Mouse (Mus musculus): Measurements from ENCODE around the gene Susd1.

Susd1 gene

DNA sequence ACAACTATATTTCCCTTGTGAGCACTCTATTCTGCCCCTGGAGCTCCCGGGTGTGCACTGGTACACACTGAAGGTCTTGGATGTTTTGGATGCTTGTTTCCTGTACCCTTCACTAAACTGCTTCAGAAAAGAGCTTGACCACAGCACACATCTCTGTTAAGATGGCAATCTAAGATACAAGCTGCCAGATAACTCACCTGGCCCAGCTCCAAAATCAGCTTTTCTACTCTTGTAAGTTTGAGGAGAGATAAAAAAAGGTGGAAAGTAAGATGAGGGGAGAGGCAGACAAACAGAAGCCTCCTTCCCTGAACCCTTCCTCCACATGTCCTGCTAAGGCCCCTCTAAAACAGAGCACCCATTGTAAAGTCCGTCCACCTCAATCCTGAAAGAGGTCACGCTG lies 115.7 kb downstream of the Susd1 start:
- DNase-seq (ENCODE audit: low read depth), result no peak

DNA sequence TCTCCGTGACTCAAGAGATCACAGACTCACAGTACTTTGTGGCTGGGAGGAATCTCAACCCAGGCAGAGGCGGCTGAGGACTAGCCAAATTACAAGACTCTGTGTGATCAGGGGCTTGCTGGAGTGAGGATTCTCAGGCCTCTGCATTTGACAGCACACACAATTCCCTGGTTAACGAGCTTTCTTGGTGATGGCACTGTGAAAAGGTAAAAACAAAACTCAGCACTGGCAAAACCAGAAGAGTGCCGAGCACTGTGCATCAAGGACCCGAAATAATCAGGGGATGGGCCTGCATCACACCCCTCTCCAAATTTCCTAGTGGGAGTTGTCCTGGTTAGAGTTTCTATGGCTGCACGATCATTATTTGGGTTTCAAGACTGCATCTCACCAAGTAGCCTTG lies 116.4 kb downstream of the Susd1 start:
- DNase-seq (ENCODE audit: low read depth), result no peak

DNA sequence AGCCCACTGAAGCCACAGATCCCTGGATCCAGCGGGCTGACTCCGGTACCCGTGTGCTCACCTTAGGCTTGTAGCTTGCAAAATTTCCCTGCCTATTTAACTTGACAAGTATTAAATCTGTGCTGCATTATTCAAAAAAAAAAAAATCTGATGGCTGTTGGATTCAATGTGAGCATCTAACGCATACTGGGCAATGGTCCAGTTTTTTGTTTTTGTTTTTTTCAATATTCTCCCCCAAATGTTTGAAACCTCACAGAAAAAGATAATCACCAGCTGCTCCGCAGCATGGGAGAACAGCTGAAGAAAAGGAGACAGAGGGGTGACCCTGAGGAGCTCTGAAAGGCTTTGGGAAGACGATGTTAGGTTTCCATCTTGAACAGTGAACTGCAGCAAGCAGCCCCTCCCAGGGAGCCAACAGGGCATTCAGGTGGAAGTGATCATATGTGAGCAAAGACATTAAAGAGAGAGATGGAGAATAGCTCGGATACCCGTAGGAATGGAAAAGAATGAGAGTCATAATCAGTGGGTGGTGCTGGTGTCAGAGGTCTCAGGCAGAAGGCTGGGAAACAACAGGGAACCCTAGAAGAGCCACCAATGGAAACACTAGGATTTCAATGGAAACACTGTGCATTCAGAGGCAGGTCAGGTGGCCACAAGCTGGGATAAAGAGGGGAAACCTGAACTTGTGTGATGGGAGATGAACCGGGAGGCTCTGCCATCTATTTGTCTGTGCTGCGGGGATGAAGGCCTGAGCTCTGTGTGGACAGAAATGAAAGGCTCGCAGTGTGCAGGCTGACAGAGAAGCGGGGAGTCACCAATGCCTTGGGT lies 117.0 kb downstream of the Susd1 start:
- no peak for DNase-seq (ENCODE audit: low read depth)

DNA sequence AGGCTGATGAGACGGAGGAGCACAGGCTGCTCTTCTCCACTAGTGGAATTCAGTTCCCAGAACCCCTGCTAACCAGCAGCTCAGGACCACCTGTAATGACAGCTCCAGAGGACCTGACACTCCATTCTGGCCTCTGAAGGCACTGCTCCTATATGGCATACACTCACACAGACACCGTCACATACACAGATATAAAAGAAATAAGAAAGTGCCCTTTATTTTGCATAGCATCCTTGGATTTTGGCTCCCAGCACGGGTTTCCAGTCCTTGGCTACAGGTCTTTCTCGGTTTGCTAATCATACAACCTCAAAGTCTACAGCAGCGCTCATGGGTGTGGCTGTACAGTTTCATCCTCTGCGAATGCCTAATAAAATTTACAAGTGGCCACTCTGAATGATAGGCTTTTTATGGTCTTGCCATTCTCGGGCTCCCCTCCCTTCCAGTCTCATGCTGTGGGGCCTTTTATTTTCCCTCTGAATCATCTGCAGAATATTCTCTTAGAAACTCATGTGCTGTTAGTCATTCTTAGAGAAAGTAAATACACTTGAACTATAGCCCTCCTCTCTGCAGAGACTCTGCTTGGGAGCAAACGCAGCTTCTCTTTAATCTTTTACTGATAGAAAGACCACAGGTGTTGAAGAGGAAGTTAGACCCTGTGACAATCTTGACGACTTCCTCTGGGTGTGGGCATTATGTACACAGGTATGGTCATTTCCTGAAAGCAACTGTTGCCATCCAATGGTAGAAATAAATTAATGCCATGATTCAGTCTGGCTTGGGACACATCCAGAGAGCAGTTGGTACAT lies 119.1 kb downstream of the Susd1 start:
- peak; percentile 28 for DNase-seq (ENCODE audit: low read depth)

DNA sequence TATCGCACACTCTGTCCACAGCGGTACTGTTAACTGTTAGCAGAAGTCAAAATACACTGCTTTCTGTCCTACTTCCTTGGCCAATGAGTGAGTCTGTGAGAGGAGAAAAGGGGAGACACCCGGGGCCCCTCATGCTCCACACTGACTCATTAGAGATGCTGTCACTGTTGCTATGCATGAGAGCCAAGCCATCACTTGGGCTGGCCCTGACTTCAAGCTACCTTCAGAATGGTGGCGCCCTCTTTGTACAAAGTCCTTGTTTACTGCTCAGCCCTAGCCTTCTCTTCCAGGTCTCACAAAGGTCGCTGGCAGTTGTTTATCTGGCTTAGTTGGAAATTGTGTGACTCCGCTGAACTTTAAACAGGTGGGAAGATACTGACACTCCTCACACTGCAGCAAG lies 119.8 kb downstream of the Susd1 start:
- DNase-seq (ENCODE audit: low read depth), result no peak

DNA sequence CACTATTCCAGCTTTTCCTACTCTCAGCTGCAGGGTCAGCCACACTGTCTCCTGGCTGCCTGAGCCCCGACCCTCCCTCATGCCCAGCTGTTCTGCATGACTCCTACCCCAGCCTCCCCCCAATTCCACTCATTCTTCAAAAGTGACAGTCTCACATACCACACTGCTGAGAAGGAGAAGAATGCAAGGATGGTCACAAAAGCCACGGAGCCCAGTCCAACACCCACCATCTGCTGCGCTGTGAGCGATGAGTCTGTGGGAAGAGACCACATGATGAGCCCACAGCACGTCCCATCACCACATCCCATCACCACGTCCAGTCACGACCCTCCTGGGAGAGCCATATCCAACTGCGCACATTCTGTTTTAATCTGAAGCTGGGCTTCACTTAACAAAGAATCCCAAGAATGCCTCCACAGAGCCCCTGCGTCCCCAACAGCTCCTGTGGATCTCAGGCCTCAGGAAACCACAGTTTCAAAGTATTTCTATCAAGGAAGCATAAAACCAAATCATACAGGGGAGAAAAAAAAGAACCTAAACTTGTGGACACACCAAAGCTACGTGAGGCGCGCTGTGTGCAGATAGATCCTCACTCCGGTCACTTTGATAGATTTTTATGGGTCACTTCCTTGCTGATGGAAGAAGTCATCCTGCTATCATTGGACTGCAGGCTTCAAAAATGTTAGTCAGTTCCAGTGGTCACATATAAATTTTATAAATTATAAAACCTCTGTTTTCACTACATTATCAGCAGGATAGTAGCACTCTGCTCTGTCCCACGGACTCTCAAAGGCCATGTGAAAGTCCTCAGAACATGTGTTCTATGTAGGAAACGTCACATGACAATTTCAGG lies 122.7 kb downstream of the Susd1 start:
- peak; percentile 33 for DNase-seq (ENCODE audit: low read depth)

DNA sequence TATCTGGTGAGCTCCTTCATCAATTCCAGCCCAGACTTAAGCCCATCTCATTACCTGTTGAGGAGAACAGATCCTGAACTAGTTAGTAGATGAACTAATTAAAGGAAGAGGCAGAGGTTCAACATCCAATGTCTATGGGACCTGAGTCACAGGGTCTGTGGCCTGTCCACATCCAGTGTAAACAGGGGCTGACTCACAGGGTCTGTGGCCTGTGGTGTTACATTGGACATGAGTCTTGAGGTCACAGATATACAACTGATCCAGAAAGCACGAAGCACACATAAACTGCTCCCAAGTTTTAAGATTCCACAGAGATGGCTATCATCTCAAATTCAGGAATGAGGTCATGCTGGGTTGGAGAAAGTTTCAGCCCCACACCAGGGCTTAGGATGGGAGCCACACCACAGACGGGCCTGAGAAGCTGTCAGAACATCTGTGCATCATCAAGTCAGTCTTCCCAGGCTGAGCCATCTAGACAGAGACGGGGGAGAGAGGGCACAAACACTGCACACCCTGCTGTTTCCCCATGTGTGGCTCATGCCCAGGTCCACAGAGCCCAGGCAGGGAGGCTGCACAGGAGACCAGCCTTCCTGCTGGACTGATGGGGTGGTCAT lies 123.4 kb downstream of the Susd1 start:
- DNase-seq (ENCODE audit: low read depth), result peak; percentile 79

DNA sequence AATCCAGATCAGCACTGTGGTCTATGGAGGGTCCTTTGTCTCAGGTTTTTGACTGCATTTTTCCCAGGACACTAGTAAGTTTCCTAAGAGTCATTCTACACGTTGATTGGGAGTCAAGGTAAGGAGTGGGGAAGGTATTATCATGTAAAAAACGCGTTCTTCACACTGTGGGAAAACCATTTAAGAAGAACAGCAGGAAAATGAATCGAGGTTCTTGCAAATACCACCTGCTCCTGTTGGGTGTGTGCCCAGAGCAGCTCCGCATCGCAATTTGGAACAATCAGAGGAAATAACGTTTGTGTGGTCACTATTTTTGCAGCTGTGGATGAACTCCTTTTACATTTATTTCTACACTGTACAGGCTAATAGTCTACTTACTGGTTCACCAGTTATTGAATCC lies 125.5 kb downstream of the Susd1 start:
- DNase-seq (ENCODE audit: low read depth), result no peak

DNA sequence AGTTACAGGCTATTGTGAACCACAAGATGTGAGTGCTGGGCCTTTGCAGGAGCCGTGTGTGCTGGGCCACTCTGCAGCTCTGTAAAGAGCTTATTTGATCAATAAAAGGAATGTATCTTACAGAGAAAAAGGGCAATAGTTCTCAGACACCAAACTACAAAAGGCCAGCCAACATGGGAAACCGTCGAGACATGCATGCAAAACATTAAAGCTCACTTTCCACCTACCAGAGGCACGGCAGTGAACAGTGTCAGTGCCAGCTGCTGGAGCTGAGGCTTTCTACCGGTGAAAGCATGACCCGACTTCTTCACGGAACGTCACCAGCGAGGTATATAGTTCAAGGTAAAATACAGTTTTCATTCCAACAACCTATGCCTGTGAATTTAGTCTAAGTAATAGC lies 127.8 kb downstream of the Susd1 start:
- no peak for DNase-seq (ENCODE audit: low read depth)

DNA sequence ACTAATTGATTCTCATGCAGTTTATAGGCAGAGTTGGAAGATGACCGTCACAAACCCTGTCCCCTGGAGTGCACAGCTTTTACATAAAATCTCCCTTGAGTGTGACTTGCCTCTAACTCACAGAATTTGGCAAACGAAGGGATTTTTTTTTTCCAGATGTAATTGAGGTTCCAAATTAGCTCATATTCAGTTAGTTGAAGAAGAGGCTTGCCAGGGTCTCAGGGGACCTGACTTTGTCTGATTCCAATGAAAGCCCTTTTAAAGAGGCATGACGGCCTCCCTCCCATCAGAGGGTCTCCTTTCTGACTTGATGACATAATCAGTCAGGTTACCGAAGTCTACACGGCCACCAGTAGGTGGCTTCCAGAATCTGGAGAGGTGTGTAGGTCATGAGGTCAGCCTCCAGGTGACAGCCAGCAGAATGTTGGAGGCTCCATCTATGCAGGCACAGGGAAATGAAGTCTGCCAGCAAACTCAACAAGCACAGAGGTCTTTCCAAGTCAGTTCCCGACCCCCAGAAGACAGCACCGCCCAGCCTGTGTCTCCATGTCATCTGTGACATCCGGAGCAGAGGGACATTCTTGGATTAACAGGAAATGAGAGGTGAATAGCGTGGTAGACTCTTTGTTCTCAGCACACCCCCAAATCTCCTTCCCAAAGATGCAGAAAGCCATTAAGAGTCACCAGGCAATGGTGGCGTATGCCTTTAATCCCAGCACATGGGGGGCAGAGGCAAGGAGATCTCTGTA lies 130.4 kb downstream of the Susd1 start:
- DNase-seq (ENCODE audit: low read depth), result no peak

DNA sequence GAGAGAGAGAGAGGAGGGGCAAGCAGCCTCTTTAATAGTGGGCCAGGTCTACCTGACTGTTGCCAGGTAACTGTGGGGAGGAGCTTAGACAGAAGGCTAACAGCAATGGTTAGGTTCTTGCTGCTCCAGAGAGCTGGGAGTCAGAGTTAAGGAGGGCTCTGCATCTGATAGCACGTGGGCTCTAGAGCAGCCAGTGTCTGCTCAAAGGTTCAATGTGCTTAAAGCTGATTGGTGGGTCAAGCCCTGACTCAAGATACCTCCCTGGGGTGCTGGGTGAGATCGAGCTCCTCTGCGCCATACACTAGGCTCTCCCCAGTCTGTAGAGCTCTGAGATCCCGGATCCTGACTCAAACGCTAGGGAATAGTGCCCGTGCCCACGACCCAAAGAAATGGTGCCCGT lies 136.0 kb downstream of the Susd1 start:
- DNase-seq (ENCODE audit: low read depth), result no peak

DNA sequence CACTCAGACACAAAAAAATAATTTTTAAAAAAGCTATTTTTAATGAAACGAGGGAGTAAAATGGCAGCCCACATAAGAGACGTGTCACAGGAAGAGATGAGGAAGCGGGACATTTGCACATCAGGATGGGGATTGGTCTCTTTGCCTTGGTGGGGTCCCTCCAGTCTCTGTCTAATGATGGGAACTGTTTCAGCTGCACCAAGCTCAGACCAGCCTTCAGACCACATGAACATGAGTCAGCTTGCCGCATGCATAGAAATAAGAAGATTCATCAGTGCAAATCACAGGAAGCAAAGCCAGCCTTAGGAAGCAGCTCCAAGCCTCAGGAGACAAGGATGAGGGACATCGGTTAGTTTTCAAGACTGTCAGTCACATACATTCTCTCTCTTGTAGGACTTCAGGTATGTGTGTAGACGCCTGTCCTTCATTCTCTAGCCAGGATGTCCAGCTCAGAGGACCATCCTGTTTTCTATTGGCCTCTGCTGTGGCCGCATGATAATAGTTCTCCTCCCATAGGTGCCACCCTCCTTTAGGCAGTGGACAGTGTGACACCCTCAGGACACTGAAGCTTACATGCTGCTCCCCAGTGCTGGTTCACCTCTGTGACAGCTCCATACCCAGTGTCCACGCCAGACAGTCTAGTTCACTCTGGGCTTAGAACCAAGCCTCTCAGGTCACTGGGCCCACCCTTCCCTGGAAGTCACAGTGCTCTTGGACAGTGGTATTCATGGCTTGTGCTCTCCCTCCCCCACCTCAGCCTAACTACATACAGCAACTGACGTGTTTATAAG lies 137.2 kb downstream of the Susd1 start:
- peak; percentile 65 for DNase-seq (ENCODE audit: low read depth)

DNA sequence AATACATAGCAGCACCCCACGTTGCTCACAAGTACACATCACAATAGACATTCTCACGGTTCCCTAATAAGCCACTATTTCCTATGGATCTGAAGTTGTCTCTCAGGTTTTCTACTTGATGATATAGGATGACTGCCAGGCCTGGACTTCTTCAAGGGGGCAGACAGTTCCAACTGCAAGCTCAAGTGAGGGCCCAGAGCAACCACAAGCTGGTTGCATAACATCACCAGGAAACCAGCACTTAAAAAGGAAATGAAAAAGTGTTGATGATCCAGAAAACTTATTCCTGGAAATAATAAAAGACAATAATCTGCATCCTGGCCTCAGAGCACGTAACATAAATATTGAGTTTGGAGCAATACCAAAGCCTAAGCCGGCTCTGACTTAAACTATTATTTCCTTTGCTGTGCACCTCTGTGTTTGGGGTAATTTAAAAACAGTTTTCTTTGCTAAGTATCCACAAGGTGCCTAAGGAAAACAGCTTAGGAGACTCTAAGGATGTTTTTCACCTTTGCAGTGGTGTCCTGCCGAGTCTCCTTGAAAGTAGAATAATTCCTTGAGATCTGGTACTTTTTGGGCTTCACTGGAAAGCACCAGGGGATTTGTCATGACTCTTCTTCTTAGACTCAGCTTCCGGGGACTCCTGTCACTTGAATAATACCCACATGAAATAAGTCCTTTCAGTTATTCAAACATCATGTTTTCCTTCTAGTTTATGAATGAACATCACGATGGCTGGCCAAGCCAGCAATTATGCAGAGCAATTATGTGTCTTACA lies 139.5 kb downstream of the Susd1 start:
- DNase-seq (ENCODE audit: low read depth), result peak; percentile 73

DNA sequence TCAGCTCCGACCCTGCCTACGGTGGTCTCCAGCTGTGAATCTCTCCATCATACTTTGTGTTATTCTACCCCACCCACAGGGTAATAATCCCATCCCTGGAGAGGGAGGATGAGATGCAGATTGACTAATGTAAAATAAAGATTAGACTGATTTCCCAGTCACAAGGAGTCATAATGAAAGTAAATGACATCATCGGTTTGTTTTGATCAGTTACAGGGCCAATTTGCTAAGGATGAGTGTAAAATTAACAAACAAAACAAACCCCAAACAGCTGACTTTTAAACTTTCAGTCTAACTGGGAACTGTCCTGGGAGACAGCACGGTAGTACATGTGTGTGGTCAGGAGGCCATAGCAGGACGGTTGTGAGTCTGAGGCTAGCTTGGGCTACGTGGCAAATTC lies 143.3 kb downstream of the Susd1 start:
- DNase-seq (ENCODE audit: low read depth), result no peak

DNA sequence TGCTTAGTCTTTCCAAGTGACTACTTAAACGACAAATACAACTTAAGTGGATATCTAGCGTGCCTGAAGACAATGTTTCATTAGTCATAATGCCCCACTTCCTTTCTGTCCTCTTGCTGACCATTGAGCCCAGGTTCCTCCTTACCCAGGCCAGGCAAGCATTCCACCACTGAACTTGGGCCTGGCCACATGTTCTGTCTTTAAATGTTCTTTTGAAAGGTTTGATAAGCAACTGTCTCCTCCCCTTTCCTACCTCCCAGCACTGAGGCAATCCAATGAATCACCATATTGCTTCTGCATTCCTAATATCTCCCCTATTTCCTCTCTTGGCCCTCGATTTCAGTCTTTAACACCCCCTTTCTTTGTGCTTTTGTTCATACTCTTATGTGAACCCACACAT lies 143.8 kb downstream of the Susd1 start:
- peak; percentile 82 for DNase-seq (ENCODE audit: low read depth)

DNA sequence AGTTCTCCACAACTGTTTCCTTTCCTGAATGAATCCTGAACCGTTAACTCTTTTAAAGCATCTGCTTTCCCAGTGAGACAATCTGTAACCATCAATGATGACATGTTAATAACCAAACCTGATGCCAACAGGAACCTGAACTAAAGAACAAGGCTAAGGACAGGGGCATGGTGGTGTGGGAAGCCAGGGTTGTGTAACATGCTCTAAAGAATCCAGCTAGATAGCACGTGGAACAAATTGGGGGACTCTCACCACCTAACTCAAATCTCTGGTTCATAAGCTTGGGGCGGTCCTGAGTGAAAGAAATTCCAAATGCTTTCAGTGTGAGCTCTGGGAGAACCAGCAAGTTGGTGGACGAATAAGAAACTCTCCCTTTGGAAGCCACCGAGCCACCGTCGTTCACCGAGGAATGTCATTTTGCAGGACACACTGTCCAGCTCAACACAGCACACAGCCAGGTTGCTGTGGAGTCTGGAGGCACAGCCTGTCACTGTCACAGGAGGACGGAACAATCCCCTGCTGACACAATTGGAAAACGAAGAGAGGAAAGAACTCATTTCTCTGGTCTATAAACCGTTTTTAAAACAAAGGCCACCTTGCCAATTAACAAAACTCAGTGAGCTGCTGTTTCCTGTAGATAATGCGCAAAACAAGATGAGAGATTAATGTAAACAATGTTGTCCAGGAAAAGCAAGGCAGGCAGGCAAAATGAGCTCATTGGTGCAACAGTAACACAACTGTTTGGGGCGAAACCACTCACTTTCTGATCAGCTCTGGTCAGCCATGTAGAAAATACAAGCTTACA lies 146.3 kb downstream of the Susd1 start:
- DNase-seq (ENCODE audit: low read depth), result peak; percentile 70

DNA sequence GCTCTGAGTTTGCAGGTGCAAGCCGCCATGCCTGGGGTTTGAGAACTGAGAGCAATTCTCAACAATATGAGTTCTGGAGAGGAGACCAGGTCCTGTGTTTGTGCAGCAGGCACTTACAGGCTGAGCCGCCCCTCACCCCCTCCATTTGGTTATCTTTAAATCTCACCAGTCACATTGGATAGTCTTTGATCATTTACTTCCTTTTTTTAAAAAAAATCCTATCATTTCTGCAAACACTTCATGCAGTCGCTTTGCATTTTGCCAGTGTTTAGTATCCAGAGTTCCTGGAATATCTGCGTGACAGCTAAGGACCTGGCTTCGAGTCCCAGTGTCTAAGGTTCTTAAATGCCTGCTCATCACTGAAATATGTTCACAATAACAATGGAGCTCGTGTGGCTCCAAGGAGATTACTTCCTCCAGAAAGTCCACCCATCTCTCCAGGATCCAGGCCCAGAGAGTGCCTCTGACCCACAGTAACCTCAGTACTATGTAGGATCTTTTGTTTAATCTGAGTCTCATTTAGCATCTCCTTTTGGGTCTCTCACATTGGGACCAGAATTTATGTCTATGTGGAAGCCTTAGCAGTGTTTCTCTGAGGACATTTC lies 147.4 kb downstream of the Susd1 start:
- no peak for DNase-seq (ENCODE audit: low read depth)

DNA sequence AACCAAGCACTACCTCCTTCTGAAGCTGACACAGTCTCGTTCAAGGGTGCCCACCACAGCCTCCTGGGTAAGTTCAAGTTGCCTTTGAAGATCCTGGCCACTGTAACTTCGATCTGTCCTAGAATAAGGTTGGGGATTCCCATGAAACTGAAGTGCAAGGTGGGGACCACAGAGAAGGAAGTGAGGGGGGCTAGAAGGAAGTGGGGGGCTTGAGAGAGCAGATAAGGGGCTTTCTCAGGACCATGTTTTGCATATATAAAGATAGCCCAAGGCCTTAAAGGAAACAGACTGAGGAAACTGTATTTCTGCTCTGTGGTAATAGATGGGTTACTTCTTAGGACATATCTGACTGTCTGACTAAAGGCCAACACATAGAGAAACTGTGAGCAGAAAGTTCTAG lies 151.3 kb downstream of the Susd1 start:
- DNase-seq (ENCODE audit: low read depth), result peak; percentile 42
